Mouse (Mus musculus): Measurements from ENCODE around the gene Slc5a11. TPM values are rescaled to one million over a fixed set of nuclear protein-coding genes. Genes with fewer than 3 reads are reported as not detected.
A peak's percentile ranks its signal among the peaks of the same experiment; 100 is the strongest.

Slc5a11 gene
- total RNA-seq, 4 experiments from 2014 or later, result not detected

- DNase-seq (ENCODE audit: low spot score), result no peak
Measured at GRCm38 (mm10) chr7:123212316-123212715, 2.3 kb upstream of the Slc5a11 start.

DNA sequence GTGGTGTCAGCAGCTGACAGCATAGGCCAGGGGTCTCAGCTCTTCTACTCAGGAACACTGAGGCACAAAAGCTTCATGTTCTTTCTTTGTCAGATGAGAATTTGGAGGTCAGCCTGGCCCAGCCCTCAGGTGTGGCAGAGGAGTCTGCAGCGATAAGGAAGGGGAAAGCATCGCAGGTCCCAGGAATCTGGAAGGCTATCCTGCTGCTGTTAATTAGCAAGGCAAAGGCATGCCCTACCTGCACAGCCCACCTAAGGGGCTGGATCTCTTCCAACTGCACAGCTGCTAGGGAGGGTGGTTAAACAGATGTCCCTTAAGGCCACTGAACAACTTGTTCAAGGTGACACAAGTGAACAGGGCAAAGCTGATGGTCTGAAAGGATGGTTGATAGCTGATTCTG lies 558 bp downstream of the Slc5a11 start:
- DNase-seq (ENCODE audit: low spot score), result no peak

DNA sequence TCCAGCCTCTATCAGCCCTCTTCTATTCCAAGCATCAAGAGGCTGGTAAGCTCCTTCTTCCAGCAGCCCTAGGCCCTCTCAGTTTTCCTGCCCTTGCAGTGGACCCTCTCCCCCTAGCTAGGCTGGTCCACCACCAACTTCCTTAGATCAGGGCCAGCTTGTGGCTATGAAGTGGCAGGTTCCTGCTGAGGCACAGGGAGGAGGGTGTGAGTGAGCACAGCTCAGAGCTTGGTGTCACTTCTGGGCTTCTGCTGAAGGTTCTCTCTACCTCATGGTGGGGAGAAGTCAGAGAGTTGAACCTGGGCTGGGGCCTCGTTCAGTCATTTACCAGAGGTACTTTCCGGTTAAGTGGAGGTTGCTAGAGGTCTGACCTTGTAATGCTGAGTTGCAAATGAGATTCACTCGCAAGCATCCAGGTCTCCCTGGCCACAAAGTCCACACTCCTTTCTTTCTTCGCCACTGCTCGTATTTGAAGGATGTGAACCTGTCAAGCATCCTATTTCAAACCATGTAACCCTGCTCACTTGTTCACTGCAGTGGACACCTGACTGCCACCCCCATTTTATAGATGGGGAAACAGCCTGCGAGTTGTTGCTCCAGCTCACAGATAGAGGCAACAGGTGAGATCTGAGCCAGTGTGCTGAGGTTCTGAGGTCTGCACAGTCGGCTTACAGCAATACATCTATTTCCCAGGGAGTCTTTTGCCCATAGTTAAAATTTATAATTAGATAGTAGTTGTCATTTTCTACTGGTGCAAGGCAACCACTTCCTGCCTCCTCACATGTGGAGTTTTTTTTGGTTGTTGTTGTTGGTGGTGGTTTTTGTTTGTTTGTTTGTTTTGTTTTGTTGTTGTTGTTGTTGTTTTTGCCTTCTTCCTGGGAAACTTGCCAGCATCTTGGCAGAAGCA lies 3.1 kb downstream of the Slc5a11 start:
- no peak for DNase-seq (ENCODE audit: low spot score)

GRCm38 (mm10) chr7:123218620-123219019 lies 4.0 kb downstream of the Slc5a11 start:
- DNase-seq (ENCODE audit: low spot score), result no peak

DNA sequence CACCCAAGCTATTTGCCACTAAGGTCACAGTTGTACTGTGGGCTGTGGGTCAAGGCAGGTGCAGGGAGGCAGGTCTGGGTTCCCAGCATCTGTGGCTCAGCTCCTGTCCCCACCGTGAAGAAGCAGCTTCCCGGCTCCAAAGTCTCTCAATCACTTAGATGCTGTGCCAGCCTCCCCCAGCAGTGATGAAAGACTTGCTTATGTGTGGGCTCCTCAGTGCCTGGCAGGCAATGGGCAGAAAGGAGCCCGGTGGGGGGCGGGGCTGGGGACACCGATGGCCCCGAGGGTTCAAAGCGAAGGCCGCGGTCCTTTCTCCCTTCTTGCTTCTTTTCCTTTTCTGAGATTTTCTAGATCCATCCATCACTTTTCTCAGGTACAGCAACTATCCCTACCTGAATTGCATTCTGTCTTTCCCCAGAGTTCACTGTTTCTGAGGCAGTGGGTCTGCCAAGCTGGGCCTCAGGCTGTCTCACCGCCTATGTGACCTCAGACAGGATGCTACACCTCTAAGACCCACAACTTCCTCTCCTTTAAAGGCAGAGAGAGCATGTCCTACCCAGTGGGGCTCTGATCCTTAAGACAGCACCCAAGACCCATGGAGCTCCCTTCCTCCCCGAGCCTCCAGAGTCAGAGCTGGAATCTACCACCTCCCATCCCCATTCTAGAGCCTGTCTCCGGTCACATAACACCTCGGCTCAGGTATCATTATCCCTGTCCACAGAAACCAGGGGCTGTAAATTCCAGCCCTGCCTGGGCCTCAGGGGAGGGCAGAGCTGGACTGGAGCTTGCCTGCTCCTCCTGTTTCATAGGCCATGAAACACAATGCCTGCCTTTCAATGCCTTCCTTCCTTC lies 5.4 kb downstream of the Slc5a11 start:
- DNase-seq (ENCODE audit: low spot score), result no peak

- DNase-seq (ENCODE audit: low spot score), result no peak
Measured at GRCm38 (mm10) chr7:123220633-123220942, 6.0 kb downstream of the Slc5a11 start.

DNA sequence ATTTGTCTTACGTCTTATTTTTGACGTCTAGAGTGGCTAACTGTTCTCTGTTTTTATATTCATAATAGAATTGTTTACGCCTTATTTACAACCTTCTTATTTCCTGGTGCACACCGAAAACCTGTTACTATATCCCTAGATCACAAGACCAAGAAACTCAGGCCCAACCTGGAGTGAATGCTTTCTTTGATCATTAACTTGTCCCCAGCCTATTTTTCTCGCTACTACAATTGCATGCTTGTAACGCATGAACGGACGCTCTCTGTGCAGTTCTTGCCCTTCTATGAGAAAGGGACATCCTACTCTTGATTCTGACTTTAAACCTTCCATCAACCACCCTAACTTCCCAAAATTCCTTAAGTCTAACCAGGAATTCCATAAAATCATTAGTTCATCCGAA lies 9.5 kb downstream of the Slc5a11 start:
- DNase-seq (ENCODE audit: low spot score), result no peak

DNA sequence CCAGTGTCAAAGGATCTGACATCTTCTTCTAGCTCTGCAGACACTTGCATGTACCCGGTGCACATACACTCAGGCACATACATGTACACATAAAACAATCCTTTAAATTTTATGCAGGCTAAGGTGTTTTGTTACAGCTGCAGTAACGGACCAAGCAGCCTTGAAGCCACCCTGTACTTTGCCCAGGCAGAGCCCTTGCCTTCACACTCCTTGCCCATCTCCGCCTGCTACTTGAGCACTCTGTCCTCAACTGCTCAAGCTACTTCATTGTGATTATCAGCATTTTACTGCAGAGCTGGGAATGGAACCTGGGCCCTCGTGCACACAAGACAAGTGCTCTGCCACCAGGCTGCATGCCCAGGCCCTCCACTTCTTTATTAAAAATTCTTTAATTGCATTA lies 10.6 kb downstream of the Slc5a11 start:
- DNase-seq (ENCODE audit: low spot score), result no peak

GRCm38 (mm10) chr7:123235449-123235848 lies 20.9 kb downstream of the Slc5a11 start:
- DNase-seq (ENCODE audit: low spot score), result no peak

DNA sequence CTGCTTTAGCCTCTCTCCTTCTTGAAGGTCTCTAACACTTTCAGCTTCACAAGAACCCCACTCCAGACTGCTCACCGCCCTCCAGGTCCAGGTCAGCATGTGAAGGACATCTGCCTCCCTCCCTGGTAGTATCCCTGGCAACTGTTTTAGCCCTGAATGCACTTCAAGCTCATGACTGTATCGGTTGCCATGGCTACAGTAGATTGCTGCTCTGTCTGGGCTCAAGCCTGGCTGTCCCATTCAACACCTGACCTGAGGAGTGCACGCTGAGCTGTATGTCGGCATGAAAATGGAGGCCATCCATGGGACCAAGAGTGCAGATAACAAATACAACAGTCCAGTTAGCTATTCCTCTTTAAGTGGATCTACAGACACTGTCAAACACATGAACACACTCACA lies 24.0 kb downstream of the Slc5a11 start:
- no peak for DNase-seq (ENCODE audit: low spot score)

GRCm38 (mm10) chr7:123240064-123240463 lies 25.5 kb downstream of the Slc5a11 start:
- DNase-seq (ENCODE audit: low spot score), result no peak

DNA sequence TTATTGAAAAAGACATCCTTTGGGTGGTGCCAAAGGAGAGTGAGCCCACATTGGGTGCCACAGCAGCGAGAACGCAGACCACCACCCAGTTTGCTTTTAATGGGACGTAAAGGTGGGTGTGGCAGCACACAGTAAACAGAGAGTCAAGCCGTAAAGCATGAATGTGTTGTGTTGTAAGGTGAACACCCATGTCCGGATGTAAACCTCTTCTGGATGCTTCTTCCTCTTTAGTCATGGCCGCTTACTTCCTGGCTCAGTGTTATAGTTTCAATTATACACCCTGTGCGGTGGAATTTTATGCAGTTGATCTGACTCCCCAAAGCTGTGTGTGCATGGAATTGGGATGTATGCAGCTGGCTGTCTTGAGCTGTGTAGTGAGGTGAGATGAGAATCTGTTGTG lies 27.7 kb downstream of the Slc5a11 start:
- no peak for DNase-seq (ENCODE audit: low spot score)

DNA sequence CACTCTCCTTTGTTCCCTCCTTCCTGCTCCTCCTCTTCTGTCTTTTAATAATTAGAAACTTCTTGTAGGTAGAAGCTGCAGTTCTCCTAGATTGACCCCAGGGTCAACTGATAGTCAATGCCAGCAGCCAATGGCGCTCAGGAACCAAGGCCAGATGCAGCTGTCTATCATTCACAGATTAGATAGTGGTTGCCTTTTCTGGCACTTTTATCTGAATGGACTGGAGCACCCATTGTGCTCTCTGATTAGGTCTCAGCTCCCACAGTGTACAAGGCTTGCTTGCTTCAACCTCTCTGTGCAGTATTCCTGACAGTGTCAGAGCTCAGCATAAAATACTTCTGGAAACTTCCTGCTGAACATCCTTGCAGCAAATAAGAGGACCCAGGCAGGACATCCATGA lies 30.3 kb downstream of the Slc5a11 start:
- DNase-seq (ENCODE audit: low spot score), result no peak

DNA sequence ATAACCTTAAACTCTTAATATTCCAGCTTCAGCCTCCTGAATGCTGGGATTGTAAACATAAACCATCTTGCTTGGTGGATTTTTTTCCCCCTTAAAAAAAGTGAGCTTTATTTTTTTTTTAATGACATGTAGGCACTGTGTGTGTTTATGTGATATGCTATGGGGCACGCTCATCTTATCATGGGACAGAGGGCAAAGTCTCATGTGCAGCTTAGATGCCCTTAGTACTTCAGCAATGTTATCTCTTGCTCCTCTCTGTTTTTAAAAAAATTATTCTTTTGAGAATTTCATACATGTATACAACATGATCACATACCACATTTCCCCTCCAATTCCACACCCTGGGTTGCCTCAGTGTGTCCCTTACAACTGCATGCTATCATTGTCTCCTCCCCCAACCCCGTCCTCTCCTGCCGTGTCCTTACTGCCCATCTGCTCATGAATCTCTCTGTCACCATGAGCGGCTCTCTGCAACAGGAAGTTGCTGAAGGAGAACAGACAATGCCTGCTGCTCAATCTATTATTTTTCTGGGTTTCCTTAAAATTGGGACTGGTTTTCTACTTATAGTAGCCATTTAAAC lies 32.0 kb downstream of the Slc5a11 start:
- DNase-seq (ENCODE audit: low spot score), result no peak

GRCm38 (mm10) chr7:123248166-123248565 lies 33.6 kb downstream of the Slc5a11 start:
- DNase-seq (ENCODE audit: low spot score), result no peak

- no peak for DNase-seq (ENCODE audit: low spot score)
Measured at GRCm38 (mm10) chr7:123251343-123251742, 36.8 kb downstream of the Slc5a11 start.

- no peak for DNase-seq (ENCODE audit: low spot score)
Measured at GRCm38 (mm10) chr7:123253396-123253795, 38.8 kb downstream of the Slc5a11 start.

- DNase-seq (ENCODE audit: low spot score), result no peak
Measured at GRCm38 (mm10) chr7:123254196-123254970, 39.8 kb downstream of the Slc5a11 start.

DNA sequence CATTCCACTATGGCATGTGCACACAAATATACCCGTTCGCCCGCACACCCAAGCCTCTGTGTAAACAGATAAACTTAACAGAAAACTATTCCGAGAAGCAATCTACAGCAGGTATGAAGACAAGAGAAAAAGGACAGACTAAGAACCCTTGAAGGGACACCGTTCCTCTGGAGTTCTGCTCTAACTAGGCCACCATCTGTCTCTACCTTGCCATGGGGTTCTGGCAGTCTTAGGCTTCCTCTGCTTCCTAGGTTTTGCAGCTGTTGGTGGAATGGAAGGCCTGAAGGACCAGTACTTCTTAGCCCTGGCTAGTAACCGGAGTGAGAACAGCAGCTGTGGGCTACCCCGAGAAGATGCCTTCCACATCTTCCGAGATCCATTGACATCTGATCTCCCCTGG lies 43.5 kb downstream of the Slc5a11 start:
- DNase-seq (ENCODE audit: low spot score), result peak; percentile 1

GRCm38 (mm10) chr7:123273056-123273455 lies 58.5 kb downstream of the Slc5a11 start:
- no peak for DNase-seq (ENCODE audit: low spot score)

GRCm38 (mm10) chr7:123276568-123276967 lies 62.0 kb downstream of the Slc5a11 start:
- no peak for DNase-seq (ENCODE audit: low spot score)

- DNase-seq (ENCODE audit: low spot score), result no peak
Measured at GRCm38 (mm10) chr7:123279797-123280196, 65.2 kb downstream of the Slc5a11 start.
